Mouse (Mus musculus): ENCODE measurements around the gene Slc19a1.

Gene Slc19a1

DNA sequence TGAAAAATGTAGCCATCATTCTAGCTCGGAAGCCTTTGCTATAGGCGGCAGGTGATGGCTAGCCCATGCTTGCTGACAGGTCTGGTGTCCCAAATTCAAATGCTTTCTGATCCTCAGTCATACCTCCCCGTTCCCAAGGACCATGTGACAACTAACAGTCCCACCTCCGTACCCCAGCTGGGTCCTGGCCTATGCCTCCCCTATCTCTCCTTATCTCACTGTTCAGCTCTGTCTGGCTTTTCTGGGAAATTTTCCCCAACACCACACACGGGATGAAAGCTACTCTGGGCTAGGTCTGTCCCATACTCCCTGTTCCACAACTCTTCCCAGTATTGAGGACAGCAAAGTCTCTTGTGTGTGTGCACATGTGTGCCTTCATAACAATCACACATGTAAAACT, 58.0 kb downstream of the Slc19a1 start:
- in situ Hi-C loops (cut with MboI, MseI), result no loop called here

DNA sequence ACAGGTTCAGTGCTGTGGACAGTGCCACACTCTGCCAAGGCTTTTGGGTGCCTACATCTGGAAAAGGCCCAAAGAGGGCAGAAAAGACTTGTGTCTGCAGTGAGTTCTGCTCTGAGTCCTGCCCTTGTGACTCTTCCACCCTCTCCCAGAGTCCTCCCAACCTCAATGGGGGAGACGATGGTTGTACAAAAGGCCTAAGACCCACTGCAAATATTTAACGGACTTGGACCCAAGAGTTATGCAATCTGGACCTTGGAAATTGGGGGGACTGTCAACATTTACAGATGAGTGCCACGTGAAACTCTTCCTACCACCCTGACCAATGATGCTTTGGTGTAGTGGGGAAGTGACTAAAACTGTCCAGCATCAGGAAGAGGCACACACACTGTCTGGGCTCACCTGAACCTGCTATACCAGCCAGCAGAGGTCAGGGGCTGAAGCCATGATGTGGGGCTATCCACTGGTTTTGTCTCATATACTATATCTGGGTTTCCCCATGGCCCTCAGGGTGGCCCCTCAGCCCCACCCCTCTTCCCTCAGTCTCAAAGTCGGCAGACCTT, 59.6 kb downstream of the Slc19a1 start:
- in situ Hi-C loops (cut with MboI, MseI), result no loop called here

DNA sequence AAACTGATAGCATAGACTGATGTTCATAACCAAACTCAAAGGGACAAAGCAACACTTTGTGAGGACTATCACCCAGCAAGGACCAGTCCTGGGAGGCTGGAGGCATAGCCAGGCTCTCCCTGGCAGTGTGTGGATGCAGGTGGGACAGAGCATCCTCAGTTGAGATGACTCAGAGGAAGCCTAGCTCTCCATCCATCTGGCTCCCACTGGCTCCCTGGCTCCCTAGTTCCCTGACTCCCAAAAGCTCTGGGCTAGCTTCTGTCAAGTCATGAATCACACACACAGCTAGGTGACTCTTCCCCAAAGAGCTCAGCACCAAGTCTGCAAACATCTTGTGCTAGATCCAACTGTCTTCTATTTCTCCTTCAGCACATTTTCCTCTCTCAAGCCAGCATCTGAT, 61.8 kb downstream of the Slc19a1 start:
- in situ Hi-C loops (cut with MboI, MseI), result no loop called here

DNA sequence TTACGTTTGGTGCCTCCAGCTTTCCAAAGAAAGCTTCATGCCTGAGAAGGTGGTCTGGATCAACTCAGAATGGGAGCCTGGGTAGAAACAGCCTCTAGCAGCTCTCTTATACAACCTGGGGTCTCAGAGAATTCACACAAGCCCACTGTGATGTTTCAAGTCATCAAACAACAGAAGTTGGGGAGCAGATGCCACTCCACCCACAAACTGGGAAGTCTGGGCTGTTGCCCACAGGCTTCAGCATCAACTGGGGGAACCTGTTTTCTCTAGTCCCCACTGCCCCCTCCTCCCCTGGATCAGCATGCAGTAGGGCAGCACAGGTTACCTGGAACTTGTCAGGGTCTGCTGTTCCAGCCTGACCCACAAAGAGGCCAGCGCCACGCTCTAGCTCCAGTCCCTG, 63.6 kb downstream of the Slc19a1 start:
- in situ Hi-C loops (cut with MboI, MseI), result no loop called here

DNA sequence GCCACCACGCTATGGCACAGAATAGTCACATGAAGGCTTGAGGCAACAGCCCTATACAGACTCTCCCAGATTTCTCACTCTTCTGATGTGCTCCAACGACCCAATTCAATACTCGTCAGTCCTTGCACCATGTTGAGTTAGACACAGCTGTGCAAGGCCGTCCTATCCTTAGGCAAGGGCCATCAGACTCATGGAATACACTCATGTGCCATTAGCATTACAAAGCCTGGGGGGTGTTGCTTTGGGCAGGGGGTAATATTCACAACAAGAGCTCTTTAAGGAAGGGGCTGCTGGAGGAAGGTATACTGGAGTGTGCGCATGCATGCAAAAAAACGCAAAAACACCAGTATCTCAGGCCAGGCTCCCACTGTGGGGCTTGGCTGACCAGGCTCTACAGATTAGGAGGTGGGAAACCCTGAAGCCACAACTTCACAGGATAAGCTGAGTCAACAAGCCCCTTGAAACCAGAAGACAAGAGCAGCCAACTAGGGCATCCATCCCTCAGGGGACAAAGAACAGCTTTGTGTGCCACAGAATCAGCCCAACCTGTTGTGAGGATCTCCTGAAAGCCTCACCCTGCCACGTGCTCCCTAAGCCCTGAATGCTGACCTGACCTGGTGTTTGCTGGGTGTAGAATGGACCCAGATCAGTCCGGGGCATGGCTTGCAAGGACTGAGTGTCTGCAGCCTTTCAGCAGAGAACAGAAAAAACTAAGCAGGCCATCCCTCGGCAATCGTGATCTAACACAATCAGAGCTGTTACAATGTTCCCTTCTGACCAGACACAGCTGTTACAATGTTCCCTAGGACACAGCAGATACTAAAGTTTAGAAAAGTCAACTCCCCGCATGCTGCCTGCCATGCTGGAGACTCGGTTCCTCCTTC, 65.2 kb downstream of the Slc19a1 start:
- in situ Hi-C loops (cut with MboI, MseI), result no loop called here

DNA sequence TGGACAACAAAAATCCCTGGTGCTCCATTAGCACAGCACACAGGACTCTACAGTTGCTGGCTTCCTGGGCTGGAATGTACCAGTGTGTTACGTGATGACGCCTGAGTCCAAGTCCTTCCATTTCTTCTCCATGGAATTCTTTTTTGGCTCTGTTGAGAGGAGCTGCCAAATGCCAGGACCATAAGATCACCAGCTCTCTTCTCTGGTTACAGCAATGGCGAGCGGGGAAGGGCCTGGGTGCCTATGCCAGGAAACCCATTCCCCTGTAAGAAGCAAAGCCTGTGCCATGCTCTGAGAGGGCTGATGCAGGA, 65.8 kb downstream of the Slc19a1 start:
- in situ Hi-C loops (cut with MboI, MseI), result no loop called here

DNA sequence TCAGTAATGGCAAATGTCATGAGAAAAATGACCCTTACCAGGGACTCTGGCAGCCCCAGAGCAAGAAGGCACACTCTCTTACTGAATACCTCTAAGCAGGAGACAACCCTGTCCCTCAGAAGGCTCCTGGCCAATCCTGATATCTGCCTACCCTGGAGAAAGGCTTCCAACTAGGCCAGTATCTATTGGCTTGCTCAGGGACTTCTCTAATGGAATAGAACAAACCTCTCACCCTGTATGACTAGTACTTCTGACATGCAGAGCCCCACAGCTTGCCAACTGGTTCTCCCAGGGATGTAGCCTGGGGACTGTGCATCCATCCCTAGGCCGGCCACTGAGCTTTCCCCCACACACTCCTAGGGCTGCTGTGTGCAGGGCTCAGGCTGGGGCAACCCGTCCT, 66.6 kb downstream of the Slc19a1 start:
- in situ Hi-C loops (cut with MboI, MseI), result no loop called here

DNA sequence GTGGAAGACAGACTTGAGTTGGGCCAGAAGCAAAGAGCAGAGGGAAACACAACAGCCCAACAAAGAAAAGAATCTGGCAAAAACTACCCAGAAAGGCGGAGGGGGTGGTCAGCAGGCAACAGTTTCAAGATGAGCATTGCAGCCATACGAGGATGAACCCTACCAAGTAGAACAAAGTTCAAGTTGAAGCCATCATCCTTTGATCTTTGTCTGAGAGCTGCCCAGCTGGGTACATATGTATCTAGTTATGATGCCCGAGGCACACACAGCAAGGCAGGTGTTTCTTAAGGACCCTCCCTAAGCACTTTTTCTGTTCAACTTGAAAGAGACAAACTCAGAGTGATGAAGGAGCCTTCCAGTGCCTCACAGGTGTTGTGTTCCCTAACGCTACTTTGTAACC, 67.7 kb downstream of the Slc19a1 start:
- in situ Hi-C loops (cut with MboI, MseI), result no loop called here

DNA sequence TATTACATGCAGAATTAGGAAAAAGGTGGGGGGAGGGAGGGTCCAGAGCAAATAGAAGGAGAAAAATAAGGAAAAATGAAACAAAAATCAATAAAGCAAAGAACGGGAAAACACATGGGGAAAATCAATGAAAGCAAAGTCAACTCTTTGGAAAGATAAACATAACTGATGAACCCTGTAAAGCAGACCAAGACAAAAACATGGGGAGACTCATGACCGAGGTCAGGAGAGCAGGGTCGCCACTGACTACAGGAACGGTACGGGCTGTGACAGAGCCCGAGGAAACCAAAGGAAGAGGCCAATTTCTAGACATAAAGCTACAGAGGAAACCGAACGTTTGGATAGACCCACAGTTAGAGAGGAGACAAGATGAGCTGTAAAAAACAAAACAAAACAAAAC, 71.6 kb downstream of the Slc19a1 start:
- in situ Hi-C loops (cut with MboI, MseI), result no loop called here

DNA sequence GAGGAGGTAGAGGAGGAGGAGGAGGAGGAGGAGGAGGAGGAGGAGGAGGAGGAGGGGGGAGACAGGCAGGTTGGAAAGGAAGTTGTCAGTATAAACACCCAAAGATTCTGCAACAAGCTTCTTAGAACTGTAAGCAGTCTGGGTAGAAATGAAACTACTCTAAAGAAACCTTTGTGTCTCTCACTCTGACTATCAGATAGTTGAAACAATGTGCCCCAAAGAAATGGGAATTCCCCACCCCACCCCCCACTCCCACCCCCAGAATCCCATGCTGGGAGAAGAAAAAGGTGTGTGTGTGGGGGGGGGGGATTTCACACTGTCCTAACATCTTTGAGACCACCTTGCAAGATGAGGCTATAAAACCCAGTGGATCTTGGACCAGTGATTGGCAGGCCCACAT, 72.3 kb downstream of the Slc19a1 start:
- in situ Hi-C loops (cut with MboI, MseI), result no loop called here

DNA sequence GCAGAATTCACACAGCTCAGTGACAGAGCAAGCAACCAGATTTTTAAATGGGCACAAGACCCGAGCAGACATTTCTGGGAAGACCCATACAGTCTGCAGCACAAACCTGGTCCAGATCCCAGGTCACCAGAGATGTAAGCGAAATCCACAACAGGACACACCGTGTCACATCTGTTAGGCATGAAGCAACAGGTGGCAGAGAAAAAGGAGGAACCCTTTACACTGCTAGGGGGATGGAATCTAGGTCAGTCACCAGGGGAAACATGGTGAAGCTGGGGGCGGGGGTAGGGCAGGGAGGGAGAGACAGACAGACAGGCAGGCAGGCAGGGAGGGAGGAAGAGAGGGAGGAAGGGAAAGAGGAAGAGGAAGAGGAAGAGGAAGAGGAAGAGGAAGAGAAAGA, 76.1 kb downstream of the Slc19a1 start:
- in situ Hi-C loops (cut with MboI, MseI), result no loop called here

DNA sequence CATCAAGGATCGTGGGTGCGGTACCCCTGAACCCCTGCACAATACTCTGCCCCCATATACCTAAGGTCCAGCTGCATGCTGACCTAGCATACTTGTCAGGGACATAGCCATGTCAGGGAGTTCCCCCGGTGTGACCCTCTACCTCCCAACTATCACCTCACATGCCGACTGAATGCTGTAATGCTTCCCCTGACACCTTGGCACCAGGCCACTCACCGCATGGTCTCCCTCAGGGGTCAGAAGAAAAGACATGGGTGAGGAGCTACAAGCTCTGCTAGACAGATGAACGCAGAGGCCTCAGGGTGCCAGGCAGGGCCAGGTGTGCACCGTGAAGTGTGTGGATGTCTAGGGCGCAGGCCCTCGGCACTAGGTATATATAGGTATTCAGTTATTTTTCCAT, 78.0 kb downstream of the Slc19a1 start:
- in situ Hi-C loops (cut with MboI, MseI), result loop anchor here in 1 of 2 experiments (10.0 kb wide), 1 partner anchor 385 kb away; no protein-coding TSS in a partner anchor
